In the genomic region with DNA sequence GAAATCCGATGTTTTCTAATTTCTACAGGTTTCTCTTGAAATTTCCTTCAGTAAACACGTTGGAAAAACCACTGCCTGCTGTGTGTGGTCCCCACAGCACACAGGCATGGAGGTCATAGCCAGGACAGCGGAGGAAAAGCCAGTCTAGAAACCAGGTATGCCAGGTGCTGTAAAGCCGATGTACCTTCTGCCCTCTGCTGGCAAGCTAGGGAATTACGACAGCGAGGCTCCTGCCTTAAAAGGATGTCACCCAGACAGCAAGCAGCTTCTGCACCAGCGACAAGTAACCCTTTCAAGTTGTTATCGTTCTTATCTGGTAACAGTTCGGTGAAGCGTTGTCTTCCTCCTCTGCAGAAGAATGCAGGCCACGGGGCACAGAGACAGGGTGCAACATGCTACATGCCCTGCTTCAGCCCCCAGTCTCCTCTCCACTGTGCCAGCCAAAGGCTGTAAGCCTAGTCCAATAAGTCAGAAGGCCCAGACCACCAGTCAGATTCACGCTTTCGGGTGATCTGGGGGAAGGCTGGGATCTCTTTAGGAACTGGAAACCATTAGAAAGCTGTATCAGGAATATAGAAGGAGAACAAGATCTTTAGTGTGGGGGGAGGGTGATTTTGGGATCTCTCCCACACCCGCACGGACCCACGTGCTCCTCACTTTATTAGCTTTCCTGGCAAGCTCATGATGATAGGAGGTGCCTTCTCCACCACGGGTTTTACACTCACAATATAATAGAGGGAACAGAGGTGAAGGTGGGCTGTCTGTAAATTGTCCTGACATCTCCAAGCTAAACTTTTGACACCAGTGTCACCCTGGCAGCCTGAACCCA, we compare ENCODE assay signal across 8 mouse cellular contexts.
DNase-seq lines count a peak whose midpoint lies in the region; ATAC-seq and TF ChIP-seq lines count a peak whose summit lies in the region.

No protein-coding gene starts in this region.

- peaks cover 47% of the 10 kb centered on the region for H3K27me3 ChIP-seq in forebrain, embryonic 13.5 days
- peaks cover 13% of the 10 kb centered on the region; the same call in 1 of the 2 replicates for H3K27me3 ChIP-seq in forebrain, embryonic 15.5 days
- no peaks in the 10 kb centered on the region for H3K27me3 ChIP-seq in intestine, postnatal 0 days (replicated peaks; ENCODE audit: control insufficient read depth, insufficient read depth, low read length)
- H3K27me3 ChIP-seq in myocyte (ENCODE audit: control insufficient read depth, insufficient read depth, insufficient read length), result peaks cover 21% of the 10 kb centered on the region

- ATAC-seq in forebrain, embryonic 13.5 days, result 0 out of 2 replicates have a peak, but pooled peaks have one; percentile 27
- no peak for ATAC-seq in forebrain, embryonic 15.5 days (replicated peaks)
- no peak for ATAC-seq in intestine, postnatal 0 days

- no peak overlapping the region for H3K9ac ChIP-seq in forebrain, embryonic 13.5 days
- H3K9ac ChIP-seq in forebrain, embryonic 15.5 days (replicated peaks), result no peak overlapping the region
- H3K9ac ChIP-seq in intestine, postnatal 0 days (ENCODE audit: low read depth, low read length), result no peak overlapping the region

- no peak overlapping the region for H3ac ChIP-seq in myocyte (ENCODE audit: control insufficient read depth, insufficient read length)

- no peak overlapping the region for H3K4me2 ChIP-seq in forebrain, embryonic 13.5 days
- no peak overlapping the region for H3K4me2 ChIP-seq in forebrain, embryonic 15.5 days (replicated peaks)
- H3K4me2 ChIP-seq in intestine, postnatal 0 days (replicated peaks; ENCODE audit: low read depth), result no peak overlapping the region
- H3K4me2 ChIP-seq in myocyte (ENCODE audit: low read depth), result no peak overlapping the region

- H3K36me3 ChIP-seq in forebrain, embryonic 13.5 days (ENCODE audit: poor library complexity, severe bottlenecking), result no peaks in the 10 kb centered on the region
- H3K36me3 ChIP-seq in forebrain, embryonic 15.5 days, result no peaks in the 10 kb centered on the region
- no peaks in the 10 kb centered on the region for H3K36me3 ChIP-seq in intestine, postnatal 0 days (ENCODE audit: control insufficient read depth, insufficient read depth)
- no peaks in the 10 kb centered on the region for H3K36me3 ChIP-seq in myocyte (ENCODE audit: control insufficient read depth, insufficient read depth)

- 38% methylated on average over 17 of the region's 17 CpGs for WGBS in forebrain, embryonic 13.5 days
- 36% methylated on average over 17 of the region's 17 CpGs for WGBS in forebrain, embryonic 15.5 days
- WGBS in intestine, postnatal 0 days, result 27% methylated on average over 17 of the region's 17 CpGs

- 0 out of 2 replicates have a peak, but pooled peaks cover 11% of the 10 kb centered on the region for H3K4me1 ChIP-seq in forebrain, embryonic 13.5 days
- H3K4me1 ChIP-seq in forebrain, embryonic 15.5 days, result peaks cover 18% of the 10 kb centered on the region
- no peaks in the 10 kb centered on the region for H3K4me1 ChIP-seq in intestine, postnatal 0 days (replicated peaks; ENCODE audit: control insufficient read depth, insufficient read depth, low read length)

- no peak for TF ChIP-seq POLR2A in myocyte (IDR thresholded peaks at IDR 0.05; ENCODE audit: insufficient read length, low read depth)

- no peaks in the 10 kb centered on the region for H3K79me2 ChIP-seq in myocyte (ENCODE audit: control insufficient read depth, insufficient read depth)

- H3K9me3 ChIP-seq in forebrain, embryonic 13.5 days (replicated peaks), result no peaks in the 10 kb centered on the region
- no peaks in the 10 kb centered on the region for H3K9me3 ChIP-seq in forebrain, embryonic 15.5 days
- no peaks in the 10 kb centered on the region for H3K9me3 ChIP-seq in intestine, postnatal 0 days (ENCODE audit: control insufficient read depth)

- peak; percentile 92 for TF ChIP-seq CTCF in intestine, postnatal 0 days (IDR thresholded peaks at IDR 0.05; ENCODE audit: low read depth)

- peak; percentile 60 for DNase-seq in c-Kit-positive CD71-positive TER-119-positive erythroid progenitor cells, embryonic 14.5 days (ENCODE audit: low spot score)
- peak; percentile 62 to 75 for DNase-seq in frontal cortex, postnatal 14 days (ENCODE audit: low spot score in 2 of 2)
- DNase-seq in left cerebral cortex, postnatal 14 days (ENCODE audit: low spot score in 2 of 2), result peak; percentile 87 to 90
- DNase-seq in spleen, postnatal 4 days (ENCODE audit: low spot score in 2 of 2), result peak; percentile 65 to 86

- H3K27ac ChIP-seq in forebrain, embryonic 13.5 days, result no peak overlapping the region
- H3K27ac ChIP-seq in forebrain, embryonic 15.5 days (replicated peaks), result no peak overlapping the region
- no peak overlapping the region for H3K27ac ChIP-seq in intestine, postnatal 0 days (ENCODE audit: low read depth, low read length)

- no peak overlapping the region for H3K4me3 ChIP-seq in forebrain, embryonic 13.5 days
- no peak overlapping the region for H3K4me3 ChIP-seq in forebrain, embryonic 15.5 days
- H3K4me3 ChIP-seq in intestine, postnatal 0 days (ENCODE audit: low read depth, low read length), result no peak overlapping the region
- no peak overlapping the region for H3K4me3 ChIP-seq in myocyte

- intact Hi-C loops in left cerebral cortex, postnatal 14 days (cut with DNase I), result loop anchor here (5.0 to 10.0 kb wide), 2 partner anchors 154 to 977 kb away; a partner anchor contains a TSS

TF ChIP-seq in myocyte, 11 proteins besides CTCF, POLR2A, EP300 and RAD21:
- TF ChIP-seq TCF12 (IDR thresholded peaks at IDR 0.05; ENCODE audit: insufficient read depth, poor library complexity, severe bottlenecking) (no peak), E2F4 (IDR thresholded peaks at IDR 0.05; ENCODE audit: insufficient read depth) (no peak), SRF (IDR thresholded peaks at IDR 0.05; ENCODE audit: control insufficient read depth, insufficient read length, low read depth) (peak; percentile 78)
